Mouse (Mus musculus): ENCODE data around the gene Cdc42bpb.

The Cdc42bpb gene

GRCm38 (mm10) chr12:111340692-111341091, 36.8 kb downstream of the Cdc42bpb start:
- DNase-seq (ENCODE audit: low spot score): no peak

GRCm38 (mm10) chr12:111337864-111338354, 39.6 kb downstream of the Cdc42bpb start:
- DNase-seq (ENCODE audit: low spot score): no peak

- DNase-seq (ENCODE audit: low spot score): no peak
These were observed 44.4 kb downstream of the Cdc42bpb start for GRCm38 (mm10) chr12:111333020-111333605.

GRCm38 (mm10) chr12:111332443-111332842, 45.1 kb downstream of the Cdc42bpb start:
- no peak for DNase-seq (ENCODE audit: low spot score)

GRCm38 (mm10) chr12:111331573-111331972, 45.9 kb downstream of the Cdc42bpb start:
- no peak for DNase-seq (ENCODE audit: low spot score)

- no peak for DNase-seq (ENCODE audit: low spot score)
These were observed 48.2 kb downstream of the Cdc42bpb start for GRCm38 (mm10) chr12:111329281-111329680.

GRCm38 (mm10) chr12:111328360-111328759, 49.2 kb downstream of the Cdc42bpb start:
- no peak for DNase-seq (ENCODE audit: low spot score)

GRCm38 (mm10) chr12:111325744-111326424, 51.6 kb downstream of the Cdc42bpb start:
- no peak for DNase-seq (ENCODE audit: low spot score)

- no peak for DNase-seq (ENCODE audit: low spot score)
These were observed 52.6 kb downstream of the Cdc42bpb start for GRCm38 (mm10) chr12:111324949-111325348.

- no peak for DNase-seq (ENCODE audit: low spot score)
These were observed 53.0 kb downstream of the Cdc42bpb start for GRCm38 (mm10) chr12:111324536-111324935.

- no peak for DNase-seq (ENCODE audit: low spot score)
These were observed 54.1 kb downstream of the Cdc42bpb start for GRCm38 (mm10) chr12:111323423-111323822.

- DNase-seq (ENCODE audit: low spot score): no peak
These were observed 55.7 kb downstream of the Cdc42bpb start for GRCm38 (mm10) chr12:111321832-111322231.

- no peak for DNase-seq (ENCODE audit: low spot score)
These were observed 57.0 kb downstream of the Cdc42bpb start for GRCm38 (mm10) chr12:111320549-111320948.

GRCm38 (mm10) chr12:111317694-111318093, 59.8 kb downstream of the Cdc42bpb start:
- DNase-seq (ENCODE audit: low spot score): no peak

GRCm38 (mm10) chr12:111314273-111314672, 63.2 kb downstream of the Cdc42bpb start:
- no peak for DNase-seq (ENCODE audit: low spot score)

GRCm38 (mm10) chr12:111311775-111312174, 65.7 kb downstream of the Cdc42bpb start:
- DNase-seq (ENCODE audit: low spot score): no peak

- no peak for DNase-seq (ENCODE audit: low spot score)
These were observed 67.6 kb downstream of the Cdc42bpb start for GRCm38 (mm10) chr12:111309931-111310330.

- DNase-seq (ENCODE audit: low spot score): no peak
These were observed 68.3 kb downstream of the Cdc42bpb start for GRCm38 (mm10) chr12:111309256-111309655.

GRCm38 (mm10) chr12:111306821-111307220, 70.7 kb downstream of the Cdc42bpb start:
- DNase-seq (ENCODE audit: low spot score): no peak

GRCm38 (mm10) chr12:111303702-111304337, 73.7 kb downstream of the Cdc42bpb start:
- DNase-seq (ENCODE audit: low spot score): no peak

GRCm38 (mm10) chr12:111302018-111302345, 75.5 kb downstream of the Cdc42bpb start:
- no peak for DNase-seq (ENCODE audit: low spot score)

- DNase-seq (ENCODE audit: low spot score): no peak
These were observed 76.0 kb downstream of the Cdc42bpb start for GRCm38 (mm10) chr12:111301322-111302017.

GRCm38 (mm10) chr12:111293025-111293424, 84.5 kb downstream of the Cdc42bpb start:
- DNase-seq (ENCODE audit: low spot score): no peak

Measured in ovary, postnatal 36 days (tissue).